Mouse (Mus musculus) MEL (cell line): Measurements from ENCODE around the gene D10Wsu102e.

Experiments
- CHD2 ChIP-seq: IDR thresholded peaks from 2 replicates; pipeline ENCODE4 v1.6.1; 2011; ENCODE audit warnings: low read length, improper control_type of control experiment
- CTCF ChIP-seq, 3 experiments: IDR thresholded peaks in 2 of 3; conservative IDR thresholded peaks in 1 of 3; 2 replicates each; pipeline ENCODE4 v1.5.1; 2011 to 2012; ENCODE audit warnings: low read length in 3 of 3, low read depth in 2 of 3, mild to moderate bottlenecking in 2 of 3, improper control_type of control experiment in 1 of 3, inconsistent platforms in 1 of 3, mixed read lengths in 1 of 3, moderate library complexity in 1 of 3; ENCODE audit not compliant: control insufficient read depth in 1 of 3, insufficient read depth in 1 of 3, poor library complexity in 1 of 3, severe bottlenecking in 1 of 3
- ETS1 ChIP-seq: IDR thresholded peaks from 2 replicates; pipeline ENCODE4 v1.6.1; 2012; ENCODE audit warnings: low read depth, mild to moderate bottlenecking, inconsistent platforms, low read length, improper control_type of control experiment, moderate library complexity
- GATA1 ChIP-seq: IDR thresholded peaks from 2 replicates; pipeline ENCODE4 v1.6.1; 2011; ENCODE audit warnings: low read depth, low read length, improper control_type of control experiment
- KAT2A ChIP-seq: conservative IDR thresholded peaks from 2 replicates; pipeline ENCODE4 v1.6.1; 2012; ENCODE audit warnings: low read depth, low read length, improper control_type of control experiment, inconsistent platforms
- MAX ChIP-seq: IDR thresholded peaks from 2 replicates; pipeline ENCODE4 v1.6.1; 2011; ENCODE audit warnings: low read length, improper control_type of control experiment
- MXI1 ChIP-seq: IDR thresholded peaks from 2 replicates; pipeline ENCODE4 v1.6.1; 2011; ENCODE audit warnings: mild to moderate bottlenecking, low read depth, low read length, improper control_type of control experiment
- POLR2A ChIP-seq, 2 experiments: IDR thresholded peaks; 2 replicates each; pipeline ENCODE4 v1.6.1; 2011 to 2012; ENCODE audit warnings: low read length in 2 of 2, mild to moderate bottlenecking in 2 of 2, control low read depth in 1 of 2, improper control_type of control experiment in 1 of 2, low read depth in 1 of 2, moderate library complexity in 1 of 2; ENCODE audit not compliant: control insufficient read depth in 1 of 2, insufficient read depth in 1 of 2, poor library complexity in 1 of 2
- RAD21 ChIP-seq: IDR thresholded peaks from 2 replicates; pipeline ENCODE4 v1.6.1; 2011; ENCODE audit warnings: mild to moderate bottlenecking, low read depth, low read length, improper control_type of control experiment
- TAL1 ChIP-seq: IDR thresholded peaks from 2 replicates; pipeline ENCODE4 v1.6.1; 2012; ENCODE audit warnings: mild to moderate bottlenecking, inconsistent platforms, low read length, moderate library complexity, mixed read lengths
- UBTF ChIP-seq: IDR thresholded peaks from 2 replicates; pipeline ENCODE4 v1.6.1; 2012; ENCODE audit warnings: low read depth, mild to moderate bottlenecking, inconsistent platforms, low read length, improper control_type of control experiment, moderate library complexity, borderline replicate concordance; ENCODE audit not compliant: insufficient read depth
- ZKSCAN1 ChIP-seq: IDR thresholded peaks from 2 replicates; pipeline ENCODE4 v1.6.1; 2012; ENCODE audit warnings: low read depth, mild to moderate bottlenecking, inconsistent platforms, low read length, improper control_type of control experiment, moderate library complexity

- TF ChIP-seq RAD21 (no peak), ZKSCAN1 (no peak), MXI1 (no peak), GATA1 (no peak), KAT2A (no peak), POLR2A (IDR thresholded peaks at IDR 0.05; ENCODE audit: control insufficient read depth in 1 of 2, insufficient read depth in 1 of 2, low read depth in 1 of 2, low read length in 2 of 2, poor library complexity in 1 of 2) (no peak), CHD2 (no peak), ETS1 (no peak), MAX (no peak), UBTF (no peak), CTCF (IDR thresholded peaks at IDR 0.05 in 2 of 3, conservative IDR thresholded peaks at IDR 0.05 in 1 of 3; ENCODE audit: control insufficient read depth in 1 of 3, insufficient read depth in 1 of 3, low read depth in 2 of 3, low read length in 3 of 3, poor library complexity in 1 of 3, severe bottlenecking in 1 of 3) (no peak), TAL1 (no peak)
Observed at GRCm38 (mm10) chr10:83321528-83321927, 38.5 kb upstream of the D10Wsu102e start.
